Mouse (Mus musculus) CH12.LX (cell line): ENCODE measurements at regions not wholly inside any gene's neighbourhood (a gene's known extent, or its start where the extent isn't known, plus 50 kb on each side); places are given as distances from the start of the nearest gene placed in this dataset.
"Not testable (repeated sequence)": the region's sequence is repeated elsewhere in the genome, so short reads cannot be mapped to it uniquely, and the experiment has no call there.

Source experiments
- DNase-seq: peaks from one replicate; pipeline ENCODE4 v3.0.0-alpha.2; 2013; ENCODE audit errors: extremely low read depth
- H3K27ac ChIP-seq: 2 replicates; pipeline ENCODE4 v1.5.1; 2012; ENCODE audit warnings: low read depth, mild to moderate bottlenecking, control low read depth, moderate library complexity; ENCODE audit not compliant: insufficient read depth
- H3K27me3 ChIP-seq: replicated peaks from 2 replicates; pipeline ENCODE3; 2012; ENCODE audit warnings: inconsistent platforms
- H3K36me3 ChIP-seq, 2 experiments: replicated peaks in 1 of 2; 2 replicates each; pipeline versions ENCODE3 to v1.6.1; 2012; ENCODE audit warnings: inconsistent platforms in 1 of 2, low read length in 1 of 2, mild to moderate bottlenecking in 1 of 2, mixed read lengths in 1 of 2, moderate library complexity in 1 of 2; ENCODE audit not compliant: control insufficient read depth in 1 of 2, insufficient read depth in 1 of 2
- H3K4me1 ChIP-seq, 2 experiments: 2 replicates each; pipeline ENCODE4 v1.6.1; 2012; ENCODE audit warnings: inconsistent platforms in 1 of 2, moderate library complexity in 1 of 2; ENCODE audit not compliant: insufficient read depth in 2 of 2, control insufficient read depth in 1 of 2
- H3K4me2 ChIP-seq: 2 replicates; pipeline ENCODE4 v1.6.1; 2012; ENCODE audit warnings: low read depth, mild to moderate bottlenecking, control low read depth; ENCODE audit not compliant: poor library complexity, insufficient read depth, severe bottlenecking
- H3K4me3 ChIP-seq, 3 experiments: fragments of 150-350 bp in 1 of 3; sonication (generic) in 1 of 3; replicated peaks in 1 of 3; 2 replicates each; pipeline versions ENCODE3 to v1.5.1; 2011 to 2012; ENCODE audit warnings: low read depth in 2 of 3, low read length in 2 of 3, mild to moderate bottlenecking in 2 of 3, moderate library complexity in 2 of 3, control low read depth in 1 of 3, improper control_type of control experiment in 1 of 3, inconsistent platforms in 1 of 3, mixed read lengths in 1 of 3; ENCODE audit not compliant: poor library complexity in 1 of 3
- H3K79me2 ChIP-seq: replicated peaks from 2 replicates; pipeline ENCODE4 v1.6.1; 2012; ENCODE audit warnings: mild to moderate bottlenecking, moderate library complexity; ENCODE audit not compliant: control insufficient read depth, poor library complexity, insufficient read depth, severe bottlenecking; ENCODE audit errors: extremely low read depth
- H3K9ac ChIP-seq: 2 replicates; pipeline ENCODE4 v1.6.1; 2012; ENCODE audit warnings: low read depth, mild to moderate bottlenecking, control low read depth, moderate library complexity; ENCODE audit not compliant: insufficient read depth
- H3K9me3 ChIP-seq: replicated peaks from 2 replicates; pipeline ENCODE3; 2012; ENCODE audit warnings: low read length, inconsistent platforms, mixed read lengths
- CHD1 ChIP-seq: IDR thresholded peaks from 2 replicates; pipeline ENCODE4 v1.6.1; 2012; ENCODE audit warnings: low read depth, low read length, improper control_type of control experiment, inconsistent platforms
- CTCF ChIP-seq, 2 experiments: IDR thresholded peaks in 1 of 2; conservative IDR thresholded peaks in 1 of 2; 2 replicates each; pipeline ENCODE4 v1.5.1; 2011 to 2012; ENCODE audit warnings: low read depth in 2 of 2, low read length in 2 of 2, improper control_type of control experiment in 1 of 2, inconsistent platforms in 1 of 2, mild to moderate bottlenecking in 1 of 2, moderate library complexity in 1 of 2
- E2F4 ChIP-seq: IDR thresholded peaks from 2 replicates; pipeline ENCODE4 v1.6.1; 2011; ENCODE audit warnings: low read depth, low read length, improper control_type of control experiment; ENCODE audit not compliant: insufficient replicate concordance
- ELF1 ChIP-seq: IDR thresholded peaks from 2 replicates; pipeline ENCODE4 v1.6.1; 2014; ENCODE audit warnings: low read depth, mild to moderate bottlenecking, inconsistent platforms, low read length, improper control_type of control experiment
- ETS1 ChIP-seq: conservative IDR thresholded peaks from 2 replicates; pipeline ENCODE4 v1.6.1; 2012; ENCODE audit warnings: low read depth, mild to moderate bottlenecking, inconsistent platforms, low read length, improper control_type of control experiment, moderate library complexity
- IRF4 ChIP-seq: IDR thresholded peaks from 2 replicates; pipeline ENCODE4 v1.6.1; 2014; ENCODE audit warnings: low read depth, mild to moderate bottlenecking, inconsistent platforms, low read length, improper control_type of control experiment
- JUND ChIP-seq: conservative IDR thresholded peaks from 2 replicates; pipeline ENCODE4 v1.6.1; 2011; ENCODE audit warnings: low read depth, low read length, improper control_type of control experiment
- MAFK ChIP-seq: IDR thresholded peaks from 2 replicates; pipeline ENCODE4 v1.6.1; 2011; ENCODE audit warnings: low read length, improper control_type of control experiment; ENCODE audit not compliant: insufficient replicate concordance
- MEF2A ChIP-seq: IDR thresholded peaks from 2 replicates; pipeline ENCODE4 v1.6.1; 2014; ENCODE audit warnings: low read depth, mild to moderate bottlenecking, inconsistent platforms, low read length, improper control_type of control experiment, borderline replicate concordance
- NELFE ChIP-seq: IDR thresholded peaks from 2 replicates; pipeline ENCODE4 v1.6.1; 2011; ENCODE audit warnings: low read depth, low read length, improper control_type of control experiment
- PAX5 ChIP-seq: IDR thresholded peaks from 2 replicates; pipeline ENCODE4 v1.6.1; 2012; ENCODE audit warnings: low read length, inconsistent platforms, mixed read lengths
- POLR2A ChIP-seq: IDR thresholded peaks from 2 replicates; pipeline ENCODE4 v1.6.1; 2011; ENCODE audit warnings: low read depth, mild to moderate bottlenecking, improper control_type of control experiment, low read length
- RAD21 ChIP-seq: IDR thresholded peaks from 2 replicates; pipeline ENCODE4 v1.6.1; 2011; ENCODE audit warnings: low read depth, mild to moderate bottlenecking, low read length, improper control_type of control experiment, moderate library complexity
- SMC3 ChIP-seq: IDR thresholded peaks from 2 replicates; pipeline ENCODE4 v1.6.1; 2011; ENCODE audit warnings: low read depth, low read length, improper control_type of control experiment
- TCF12 ChIP-seq: IDR thresholded peaks from 2 replicates; pipeline ENCODE4 v1.6.1; 2014; ENCODE audit warnings: low read depth, mild to moderate bottlenecking, inconsistent platforms, low read length, improper control_type of control experiment
- UBTF ChIP-seq: IDR thresholded peaks from 2 replicates; pipeline ENCODE4 v1.6.1; 2012; ENCODE audit warnings: low read depth, mild to moderate bottlenecking, inconsistent platforms, low read length, improper control_type of control experiment, moderate library complexity
- ZC3H11A ChIP-seq: IDR thresholded peaks from 2 replicates; pipeline ENCODE4 v1.6.1; 2012; ENCODE audit warnings: low read depth, mild to moderate bottlenecking, inconsistent platforms, low read length, improper control_type of control experiment
- ZNF384 ChIP-seq: IDR thresholded peaks from 2 replicates; pipeline ENCODE4 v1.6.1; 2012; ENCODE audit warnings: low read depth, low read length, improper control_type of control experiment, inconsistent platforms
- dilution Hi-C: fragments of 300-500 bp; cut with MboI; formaldehyde crosslinking; loops from 2 replicates; pipeline ENCODE4 v1.14.3; 2020; ENCODE audit warnings: low sequenced_read_pairs; ENCODE audit not compliant: extremely low pct_unique_long_range_greater_than_20kb, extremely low pct_ligation_motif_present
- in situ Hi-C: fragments of 300-500 bp; cut with MboI; formaldehyde crosslinking; loops from 3 replicates; pipeline ENCODE4 v1.14.3; 2019; ENCODE audit warnings: low sequenced_read_pairs, low pct_ligation_motif_present, low pct_unique_long_range_greater_than_20kb, mixed read lengths

DNA sequence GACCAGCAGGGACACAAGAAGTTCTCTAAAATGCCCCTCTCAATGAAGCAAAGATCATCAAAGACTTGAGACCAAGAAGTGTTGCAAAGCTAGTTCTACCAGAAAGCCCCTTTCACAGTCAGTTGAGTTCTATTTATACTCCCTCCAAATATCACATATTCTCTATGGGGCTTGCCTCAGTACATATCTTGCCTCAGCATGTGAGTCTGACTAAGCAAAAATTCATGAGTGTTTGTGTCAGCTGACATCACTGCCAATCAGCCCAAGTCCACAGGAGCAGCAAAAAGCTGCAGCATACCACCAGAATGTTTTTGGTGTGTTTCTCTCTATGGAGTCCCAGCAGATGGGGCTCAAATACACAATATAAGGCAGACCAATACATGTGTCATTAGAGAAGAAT, 631.6 kb downstream of the Rpia start:
- no peak overlapping the region for H3K4me2 ChIP-seq
- peaks cover 2 to 14% of the 10 kb centered on the region in 2 experiments; a peak in 2 of 4 replicates for H3K4me1 ChIP-seq
- TF ChIP-seq TCF12 (no peak), ZC3H11A (no peak), PAX5 (no peak), CHD1 (no peak), ELF1 (no peak)
- TF ChIP-seq, all 38 proteins: peak for 0
- no peaks in the 10 kb centered on the region for H3K79me2 ChIP-seq
- no peak overlapping the region for H3K27ac ChIP-seq
- DNase-seq: no peak
- H3K9me3 ChIP-seq: no peaks in the 10 kb centered on the region
- H3K36me3 ChIP-seq: no peaks in the 10 kb centered on the region
- no peak overlapping the region for H3K4me3 ChIP-seq
- H3K9ac ChIP-seq: no peak overlapping the region
- in situ Hi-C loops: no loop called here
- dilution Hi-C loops: no loop called here
- no peaks in the 10 kb centered on the region for H3K27me3 ChIP-seq

DNA sequence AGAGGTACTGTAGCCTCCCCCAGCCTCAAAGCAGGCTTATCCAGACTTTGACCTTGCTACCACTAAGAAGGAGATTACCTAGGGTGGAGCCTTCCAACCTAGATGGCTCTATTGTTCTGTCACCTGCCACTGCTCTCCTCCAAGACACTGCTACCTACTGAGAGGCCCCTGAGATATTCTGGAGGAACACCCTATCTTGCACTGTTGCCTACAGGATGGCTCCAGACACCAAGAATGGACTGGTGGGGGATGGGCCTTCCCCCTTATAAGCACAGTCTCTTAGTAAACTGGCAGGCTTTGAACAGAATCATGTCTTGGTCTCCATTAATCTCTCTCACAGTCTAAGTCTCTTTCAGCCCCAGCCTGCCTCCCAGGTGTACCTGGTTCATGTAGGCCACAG, 636.3 kb downstream of the Rpia start:
- H3K79me2 ChIP-seq, H3K9ac ChIP-seq, H3K4me3 ChIP-seq, H3K27me3 ChIP-seq, H3K36me3 ChIP-seq, H3K27ac ChIP-seq, in situ Hi-C loops, H3K9me3 ChIP-seq, dilution Hi-C loops, H3K4me2 ChIP-seq, DNase-seq: not testable (repeated sequence)
- H3K4me1 ChIP-seq: peaks cover 2 to 17% of the 10 kb centered on the region in 2 experiments; a peak in 2 of 4 replicates

DNA sequence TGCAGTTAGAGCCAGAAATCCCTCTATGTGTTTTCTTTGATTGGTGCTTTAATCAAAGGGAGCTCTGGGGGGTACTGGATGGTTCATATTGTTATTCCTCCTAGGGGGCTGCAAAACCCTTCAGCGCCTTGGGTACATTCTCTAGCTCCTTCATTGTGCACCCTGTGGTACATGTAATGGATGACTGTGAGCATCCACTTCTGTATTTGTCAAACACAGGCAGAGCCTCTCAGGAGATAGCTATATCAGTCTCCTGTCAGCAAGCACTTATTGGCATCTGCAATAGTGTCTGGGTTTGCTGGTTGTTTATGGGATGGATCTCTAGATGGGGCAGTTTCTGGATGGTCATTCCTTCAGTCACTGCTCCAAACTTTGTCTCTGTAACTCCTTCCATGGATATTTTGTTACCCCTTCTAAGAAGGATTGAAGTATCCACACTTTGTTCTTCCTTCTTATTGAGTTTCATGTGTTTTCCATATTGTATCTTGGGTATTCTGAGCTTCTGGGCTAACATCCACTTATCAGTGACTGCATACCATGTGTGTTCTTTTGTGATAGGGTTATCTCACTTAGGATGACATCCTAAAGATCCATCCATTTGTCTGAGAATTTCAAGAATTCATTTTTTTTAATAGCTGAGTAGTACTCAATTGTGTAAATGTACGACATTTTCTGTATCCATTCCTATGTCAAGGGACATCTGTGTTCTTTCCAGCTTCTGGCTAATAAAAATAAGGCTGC, 640.8 kb downstream of the Rpia start:
- H3K9ac ChIP-seq, H3K9me3 ChIP-seq, H3K27me3 ChIP-seq, H3K79me2 ChIP-seq, H3K4me3 ChIP-seq, H3K4me2 ChIP-seq, dilution Hi-C loops, H3K27ac ChIP-seq, H3K36me3 ChIP-seq, H3K4me1 ChIP-seq, DNase-seq, in situ Hi-C loops: not testable (repeated sequence)

DNA sequence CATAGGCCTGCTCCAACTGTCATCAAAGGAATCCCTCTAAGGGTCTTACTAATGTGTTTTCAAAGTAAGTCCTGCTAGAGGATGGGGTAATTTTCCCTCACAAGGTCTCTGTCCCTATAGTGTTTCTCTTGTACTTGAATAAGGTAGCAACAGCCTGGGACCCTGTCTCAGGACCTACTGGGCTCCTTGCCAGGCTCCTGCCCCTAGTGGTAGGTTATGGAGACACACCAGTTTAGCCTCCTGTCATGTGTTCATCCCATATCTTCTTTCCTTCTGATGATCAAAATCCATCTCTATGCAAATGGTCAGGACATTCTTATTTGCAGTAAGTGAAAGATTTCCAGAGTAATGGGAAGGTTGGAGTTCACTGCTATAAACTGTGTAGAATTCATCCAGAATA, 645.0 kb downstream of the Rpia start:
- Histone ChIP-seq H3K9me3 (no peaks in the 10 kb centered on the region), H3K27ac (no peak overlapping the region), H3K27me3 (no peaks in the 10 kb centered on the region), H3K9ac (no peak overlapping the region), H3K4me2 (no peak overlapping the region), H3K36me3 (no peaks in the 10 kb centered on the region), H3K79me2 (no peaks in the 10 kb centered on the region), H3K4me3 (no peak overlapping the region), H3K4me1 (no peaks in the 10 kb centered on the region)
- DNase-seq: peak; percentile 42
- dilution Hi-C loops (no loop called here), in situ Hi-C loops (no loop called here)
- TF ChIP-seq CTCF (conservative IDR thresholded peaks at IDR 0.05 in 1 of 2, IDR thresholded peaks at IDR 0.05 in 1 of 2; ENCODE audit: low read depth in 2 of 2, low read length in 2 of 2) (peak; percentile 67 to 71), CHD1 (no peak), JUND (no peak), POLR2A (no peak), E2F4 (no peak), TCF12 (no peak), UBTF (no peak), ELF1 (no peak), NELFE (no peak), ZNF384 (no peak), SMC3 (peak; percentile 20; the same call in 1 of the 2 replicates), MEF2A (no peak), ETS1 (no peak), MAFK (no peak), IRF4 (no peak), RAD21 (peak; percentile 40)
